Mouse (Mus musculus): ENCODE results near the gene Plekho2.

- no peak for TF ChIP-seq CHD1 (IDR thresholded peaks at IDR 0.05; ENCODE audit: low read depth, low read length)
- TF ChIP-seq MAX (IDR thresholded peaks at IDR 0.05; ENCODE audit: low read length), result no peak
- TF ChIP-seq ZC3H11A (IDR thresholded peaks at IDR 0.05; ENCODE audit: low read depth, low read length), result 0 out of 2 replicates have a peak, but pooled peaks have one; percentile 4
- TF ChIP-seq CTCF (IDR thresholded peaks at IDR 0.05 in 2 of 3, conservative IDR thresholded peaks at IDR 0.05 in 1 of 3; ENCODE audit: control insufficient read depth in 1 of 3, insufficient read depth in 1 of 3, low read depth in 2 of 3, low read length in 3 of 3, poor library complexity in 1 of 3, severe bottlenecking in 1 of 3), result no peak; a peak in 1 of 6 replicates
- no peak for TF ChIP-seq NRF1 (IDR thresholded peaks at IDR 0.05; ENCODE audit: insufficient read depth, low read depth, low read length, poor library complexity, severe bottlenecking)
- no peak for TF ChIP-seq CHD2 (IDR thresholded peaks at IDR 0.05; ENCODE audit: low read length)
Measured at GRCm38 (mm10) chr9:65528417-65529038, 51.3 kb downstream of the Plekho2 start.

Data from MEL (cell line).